Mouse (Mus musculus) E14TG2a.4 (cell line): ENCODE results near the gene Dkk3.
"Not testable (repeated sequence)": the region's sequence is repeated elsewhere in the genome, so short reads cannot be mapped to it uniquely, and the experiment has no call there.

Experiments used
- H3K27me3 ChIP-seq: 2 replicates; pipeline ENCODE4 v1.6.1; 2014; ENCODE audit warnings: low read length, control low read depth; ENCODE audit not compliant: insufficient read depth
- H3K36me3 ChIP-seq: 2 replicates; pipeline ENCODE4 v1.6.1; 2014; ENCODE audit warnings: low read length, control low read depth; ENCODE audit not compliant: insufficient read depth
- H3K4me1 ChIP-seq: replicated peaks from 2 replicates; pipeline ENCODE4 v1.6.1; 2014; ENCODE audit warnings: low read depth, low read length, control low read depth
- H3K4me3 ChIP-seq: replicated peaks from 2 replicates; pipeline ENCODE4 v1.5.1; 2014; ENCODE audit warnings: mild to moderate bottlenecking, low read length
- H3K9me3 ChIP-seq: 2 replicates; pipeline ENCODE4 v1.6.1; 2014; ENCODE audit warnings: low read length, control low read depth
- CTCF ChIP-seq: conservative IDR thresholded peaks from 2 replicates; pipeline ENCODE4 v1.5.1; 2014; ENCODE audit warnings: low read length
- NANOG ChIP-seq: IDR thresholded peaks from 2 replicates; pipeline ENCODE4 v1.6.1; 2014; ENCODE audit warnings: borderline replicate concordance, low read length, mixed read lengths
- POU5F1 ChIP-seq: IDR thresholded peaks from 2 replicates; pipeline ENCODE4 v1.6.1; 2014; ENCODE audit warnings: low read length, borderline replicate concordance

Dkk3 gene

GRCm38 (mm10) chr7:112119248-112119647, 39.6 kb downstream of the Dkk3 start:
- Histone ChIP-seq H3K36me3 (no peaks in the 10 kb centered on the region), H3K4me3 (no peak overlapping the region), H3K27me3 (peaks cover 3% of the 10 kb centered on the region; the same call in 1 of the 2 replicates), H3K9me3 (no peaks in the 10 kb centered on the region), H3K4me1 (peaks cover 14% of the 10 kb centered on the region)
- no peak for TF ChIP-seq CTCF
- TF ChIP-seq NANOG = no peak
- no peak for TF ChIP-seq POU5F1

GRCm38 (mm10) chr7:112118086-112118485, 40.8 kb downstream of the Dkk3 start:
- H3K4me3 ChIP-seq = 0 out of 2 replicates have a peak overlapping the region, but pooled peaks have one; percentile 2
- H3K27me3 ChIP-seq = peaks cover 2% of the 10 kb centered on the region; the same call in 1 of the 2 replicates
- TF ChIP-seq POU5F1 (no peak), CTCF (no peak), NANOG (no peak)
- H3K9me3 ChIP-seq = no peaks in the 10 kb centered on the region
- no peaks in the 10 kb centered on the region for H3K36me3 ChIP-seq
- H3K4me1 ChIP-seq = peaks cover 14% of the 10 kb centered on the region

- Histone ChIP-seq H3K36me3 (no peaks in the 10 kb centered on the region), H3K4me1 (peaks cover 14% of the 10 kb centered on the region), H3K4me3 (0 out of 2 replicates have a peak overlapping the region, but pooled peaks have one; percentile 2), H3K27me3 (peaks cover 2% of the 10 kb centered on the region; the same call in 1 of the 2 replicates), H3K9me3 (no peaks in the 10 kb centered on the region)
- TF ChIP-seq CTCF = no peak
- no peak for TF ChIP-seq NANOG
- TF ChIP-seq POU5F1 = no peak
Observed at GRCm38 (mm10) chr7:112117501-112117900, 41.4 kb downstream of the Dkk3 start.

- H3K4me1 ChIP-seq = peaks cover 20% of the 10 kb centered on the region
- no peaks in the 10 kb centered on the region for H3K27me3 ChIP-seq
- no peaks in the 10 kb centered on the region for H3K9me3 ChIP-seq
- H3K4me3 ChIP-seq = no peak overlapping the region
- peaks cover 38% of the 10 kb centered on the region for H3K36me3 ChIP-seq
- TF ChIP-seq NANOG (no peak), CTCF (no peak), POU5F1 (peak; percentile 89; the same call in 1 of the 2 replicates)
Observed at GRCm38 (mm10) chr7:112110638-112111372, 48.1 kb downstream of the Dkk3 start.

GRCm38 (mm10) chr7:112108757-112109156, 50.1 kb downstream of the Dkk3 start:
- Histone ChIP-seq H3K36me3 (peaks cover 56% of the 10 kb centered on the region), H3K9me3 (no peaks in the 10 kb centered on the region), H3K27me3 (no peaks in the 10 kb centered on the region), H3K4me3 (no peak overlapping the region), H3K4me1 (peaks cover 20% of the 10 kb centered on the region)
- TF ChIP-seq POU5F1 (no peak), NANOG (no peak), CTCF (no peak)

GRCm38 (mm10) chr7:112103816-112104215, 55.0 kb downstream of the Dkk3 start:
- H3K27me3 ChIP-seq = no peaks in the 10 kb centered on the region
- H3K36me3 ChIP-seq = peaks cover 76% of the 10 kb centered on the region
- H3K4me3 ChIP-seq = no peak overlapping the region
- H3K4me1 ChIP-seq = no peaks in the 10 kb centered on the region
- H3K9me3 ChIP-seq = no peaks in the 10 kb centered on the region
- TF ChIP-seq CTCF (no peak), NANOG (no peak), POU5F1 (no peak)

- no peaks in the 10 kb centered on the region for H3K27me3 ChIP-seq
- H3K4me1 ChIP-seq = peaks cover 8% of the 10 kb centered on the region
- no peaks in the 10 kb centered on the region for H3K9me3 ChIP-seq
- TF ChIP-seq POU5F1 (no peak), NANOG (no peak), CTCF (no peak)
- H3K36me3 ChIP-seq = peaks cover 73% of the 10 kb centered on the region
- no peak overlapping the region for H3K4me3 ChIP-seq
Observed at GRCm38 (mm10) chr7:112102933-112103332, 55.9 kb downstream of the Dkk3 start.

- Histone ChIP-seq H3K4me3 (no peak overlapping the region), H3K36me3 (peaks cover 59% of the 10 kb centered on the region), H3K4me1 (peaks cover 15% of the 10 kb centered on the region), H3K27me3 (no peaks in the 10 kb centered on the region), H3K9me3 (no peaks in the 10 kb centered on the region)
- no peak for TF ChIP-seq CTCF
- TF ChIP-seq NANOG = no peak
- TF ChIP-seq POU5F1 = no peak
Observed at GRCm38 (mm10) chr7:112100887-112101286, 58.0 kb downstream of the Dkk3 start.

GRCm38 (mm10) chr7:112094923-112095322, 63.9 kb downstream of the Dkk3 start:
- Histone ChIP-seq H3K4me1 (peaks cover 15% of the 10 kb centered on the region), H3K36me3 (peaks cover 55% of the 10 kb centered on the region)
- not testable (repeated sequence) for H3K4me3 ChIP-seq, H3K9me3 ChIP-seq, H3K27me3 ChIP-seq
